Mouse (Mus musculus) hindbrain, embryonic 15.5 days (tissue): Measurements from ENCODE around the gene Pdilt. TPM values are rescaled to one million over a fixed set of nuclear protein-coding genes. Genes with fewer than 3 reads are reported as not detected.

Experiments
- ATAC-seq: fragments of 200-750 bp; cut with Nextera tagmentation; 2 replicates; pipeline ENCODE4 v1.8.0; 2017; ENCODE audit warnings: low read depth, moderate number of reproducible peaks, moderate TSS enrichment; ENCODE audit not compliant: low FRiP score
- H3K27ac ChIP-seq: fragments of 300-500 bp; sonication (generic); replicated peaks from 2 replicates; pipeline ENCODE4 v1.5.1; 2015; ENCODE audit warnings: mild to moderate bottlenecking, inconsistent platforms
- H3K27me3 ChIP-seq: fragments of 300-500 bp; sonication (generic); 2 replicates; pipeline ENCODE4 v1.6.1; 2015; ENCODE audit warnings: control low read depth, inconsistent platforms
- H3K36me3 ChIP-seq: fragments of 300-500 bp; sonication (generic); 2 replicates; pipeline ENCODE4 v1.6.1; 2015; ENCODE audit warnings: control low read depth, inconsistent platforms
- H3K4me1 ChIP-seq: fragments of 300-500 bp; sonication (generic); replicated peaks from 2 replicates; pipeline ENCODE4 v1.6.1; 2015; ENCODE audit warnings: control low read depth, inconsistent platforms
- H3K4me2 ChIP-seq: fragments of 300-500 bp; sonication (generic); 2 replicates; pipeline ENCODE4 v1.6.1; 2015; ENCODE audit warnings: moderate library complexity, mild to moderate bottlenecking, inconsistent platforms
- H3K4me3 ChIP-seq: fragments of 300-500 bp; sonication (generic); 2 replicates; pipeline ENCODE4 v1.5.1; 2015; ENCODE audit warnings: mild to moderate bottlenecking, inconsistent platforms
- H3K9ac ChIP-seq: fragments of 300-500 bp; sonication (generic); 2 replicates; pipeline ENCODE4 v1.6.1; 2015; ENCODE audit warnings: inconsistent platforms
- H3K9me3 ChIP-seq: fragments of 300-500 bp; sonication (generic); 2 replicates; pipeline ENCODE4 v1.6.1; 2016; ENCODE audit warnings: control low read depth, inconsistent platforms
- WGBS: fragments of 180-500 bp; shearing (Covaris S2); methylation state at CpG from one replicate; pipeline ENCODE4 v1.1.7; 2015; 5-methylcytosine and 5-hydroxymethylcytosine counted together
- polyA plus RNA-seq: library from polyadenylated mRNA; unstranded; fragments of >200 nt; fragmentation: Nextera tagmentation; extraction: Ambion mirVana; gene quantifications from 2 replicates; pipeline ENCODE4 v1.2.1, GENCODE M21; 2015

The Pdilt gene
- polyA plus RNA-seq, 1 experiment from 2014 or later: 0.22 TPM

DNA sequence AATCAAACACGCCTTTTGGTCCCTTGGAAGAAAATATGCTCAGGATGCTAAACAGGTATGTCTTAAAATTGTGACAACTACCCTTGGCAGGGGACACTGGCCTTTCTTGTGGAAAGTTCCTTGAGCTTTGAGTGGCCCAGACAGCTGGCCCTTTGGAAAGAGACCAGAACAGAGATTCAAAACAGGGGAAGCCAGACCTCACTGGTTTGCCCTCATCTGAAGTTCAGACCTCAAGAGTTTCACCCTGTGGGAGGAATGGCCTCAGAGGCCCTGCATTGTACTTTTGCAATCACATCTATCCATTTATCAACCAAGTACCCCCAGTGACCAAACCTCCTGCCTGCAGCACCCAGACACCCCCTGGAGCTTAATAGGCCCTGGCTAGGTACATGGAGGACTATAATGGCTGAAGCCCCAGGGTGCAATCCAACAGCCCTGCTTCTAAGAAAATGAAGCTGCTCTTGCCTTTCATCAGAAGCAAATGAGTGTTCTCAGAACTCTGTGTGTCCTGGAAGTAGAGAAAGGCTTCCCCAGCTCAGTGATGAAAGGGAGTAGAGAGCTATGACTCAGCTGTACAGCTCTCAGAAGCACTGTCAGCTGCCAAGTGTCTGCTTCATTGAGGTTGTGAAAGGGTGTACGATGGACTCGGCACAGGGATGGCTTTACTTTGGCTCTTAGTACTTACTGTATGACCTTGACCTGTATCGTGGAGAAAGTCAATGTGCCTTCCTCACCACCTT, 33.1 kb downstream of the Pdilt start:
- WGBS: 86% methylated on average over 4 of the region's 4 CpGs
- no peak for ATAC-seq
- no peaks in the 10 kb centered on the region for H3K36me3 ChIP-seq

DNA sequence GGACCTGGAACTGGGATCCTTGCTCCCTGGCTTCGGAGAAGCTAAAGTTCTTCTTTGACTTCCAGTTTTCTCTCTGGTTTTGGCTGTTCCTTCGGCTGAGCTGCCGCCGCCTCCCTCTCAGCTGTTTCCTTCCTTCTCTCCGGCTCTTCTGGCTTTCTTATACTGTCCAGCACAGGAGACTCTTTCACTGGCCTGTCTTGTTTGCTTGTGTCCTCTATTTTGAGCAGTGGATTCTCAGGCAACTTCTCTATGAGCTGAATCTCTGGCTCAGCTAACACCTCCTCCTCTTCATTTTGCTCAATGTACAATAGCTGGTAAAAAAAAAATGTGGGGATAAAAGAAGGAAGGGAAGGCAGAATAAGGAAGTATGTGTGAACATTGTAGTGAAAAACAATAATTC, 36.6 kb downstream of the Pdilt start:
- H3K36me3 ChIP-seq: no peaks in the 10 kb centered on the region
- ATAC-seq: no peak
- no peaks in the 10 kb centered on the region for H3K4me1 ChIP-seq
- no peak overlapping the region for H3K27ac ChIP-seq
- WGBS: 92% methylated on average over 5 of the region's 5 CpGs
- H3K4me2 ChIP-seq: no peak overlapping the region
- no peak overlapping the region for H3K9ac ChIP-seq
- H3K27me3 ChIP-seq: no peaks in the 10 kb centered on the region
- no peak overlapping the region for H3K4me3 ChIP-seq
- H3K9me3 ChIP-seq: no peaks in the 10 kb centered on the region

More for the DNA sequence above, 33.1 kb downstream of the Pdilt start:
- Histone ChIP-seq H3K27ac (no peak overlapping the region), H3K4me3 (no peak overlapping the region), H3K4me1 (no peaks in the 10 kb centered on the region), H3K4me2 (no peak overlapping the region), H3K9ac (no peak overlapping the region), H3K27me3 (no peaks in the 10 kb centered on the region), H3K9me3 (no peaks in the 10 kb centered on the region)

DNA sequence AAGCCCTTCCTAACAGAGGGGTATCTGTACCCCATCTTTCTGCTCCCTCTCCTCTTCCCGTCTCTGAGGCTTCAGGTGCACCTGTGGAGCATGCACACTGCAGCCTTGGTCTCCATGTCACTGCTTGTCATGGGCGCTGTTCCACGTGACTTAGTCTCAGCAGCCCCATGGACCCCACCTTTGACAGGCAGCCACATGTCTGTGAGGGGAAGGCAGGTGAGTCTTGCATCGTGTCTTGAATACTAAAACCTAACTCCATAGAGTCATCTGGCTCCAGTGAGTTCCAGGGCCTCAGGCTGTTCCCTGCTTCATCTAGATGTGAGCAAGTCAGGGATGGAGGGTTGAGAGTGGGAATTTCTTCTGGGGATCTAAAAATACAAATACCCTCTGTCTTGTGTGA, 39.1 kb downstream of the Pdilt start:
- Histone ChIP-seq H3K27me3 (no peaks in the 10 kb centered on the region), H3K9me3 (no peaks in the 10 kb centered on the region), H3K27ac (no peak overlapping the region), H3K36me3 (no peaks in the 10 kb centered on the region), H3K4me3 (no peak overlapping the region), H3K4me2 (no peak overlapping the region), H3K9ac (no peak overlapping the region), H3K4me1 (no peaks in the 10 kb centered on the region)
- WGBS: 89% methylated on average over 4 of the region's 4 CpGs
- ATAC-seq: no peak

DNA sequence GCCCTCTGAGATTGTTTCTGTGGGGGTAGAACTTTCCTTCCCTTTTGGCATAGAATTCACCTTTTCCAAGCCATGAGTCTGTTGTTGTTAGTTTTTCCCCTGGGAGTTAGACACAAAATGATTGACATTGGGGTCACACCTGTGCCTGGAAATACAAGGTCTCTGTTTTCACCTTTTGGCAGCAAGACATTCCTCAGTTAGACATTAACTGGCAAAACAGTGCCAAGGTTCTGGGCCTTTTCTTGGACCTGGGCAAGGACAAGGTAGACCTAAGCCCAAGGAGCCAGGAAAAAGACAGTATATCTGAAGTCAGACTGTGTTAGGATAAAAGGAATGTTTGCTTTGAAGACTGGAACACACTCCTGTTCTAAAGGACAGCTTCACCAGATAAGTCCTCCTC, 44.0 kb downstream of the Pdilt start, which contains the start of gene Umod:
Umod (minus strand) TSS at position 27 of the 400 bp plus-strand sequence.
- ATAC-seq: no peak
- Histone ChIP-seq H3K4me1 (no peaks in the 10 kb centered on the region), H3K4me3 (no peak within 1 kb of the TSS), H3K9ac (no peak within 1 kb of the TSS), H3K36me3 (no peaks in the 10 kb centered on the region), H3K27ac (no peak within 1 kb of the TSS), H3K9me3 (no peaks in the 10 kb centered on the region), H3K27me3 (no peaks in the 10 kb centered on the region), H3K4me2 (no peak within 1 kb of the TSS)

DNA sequence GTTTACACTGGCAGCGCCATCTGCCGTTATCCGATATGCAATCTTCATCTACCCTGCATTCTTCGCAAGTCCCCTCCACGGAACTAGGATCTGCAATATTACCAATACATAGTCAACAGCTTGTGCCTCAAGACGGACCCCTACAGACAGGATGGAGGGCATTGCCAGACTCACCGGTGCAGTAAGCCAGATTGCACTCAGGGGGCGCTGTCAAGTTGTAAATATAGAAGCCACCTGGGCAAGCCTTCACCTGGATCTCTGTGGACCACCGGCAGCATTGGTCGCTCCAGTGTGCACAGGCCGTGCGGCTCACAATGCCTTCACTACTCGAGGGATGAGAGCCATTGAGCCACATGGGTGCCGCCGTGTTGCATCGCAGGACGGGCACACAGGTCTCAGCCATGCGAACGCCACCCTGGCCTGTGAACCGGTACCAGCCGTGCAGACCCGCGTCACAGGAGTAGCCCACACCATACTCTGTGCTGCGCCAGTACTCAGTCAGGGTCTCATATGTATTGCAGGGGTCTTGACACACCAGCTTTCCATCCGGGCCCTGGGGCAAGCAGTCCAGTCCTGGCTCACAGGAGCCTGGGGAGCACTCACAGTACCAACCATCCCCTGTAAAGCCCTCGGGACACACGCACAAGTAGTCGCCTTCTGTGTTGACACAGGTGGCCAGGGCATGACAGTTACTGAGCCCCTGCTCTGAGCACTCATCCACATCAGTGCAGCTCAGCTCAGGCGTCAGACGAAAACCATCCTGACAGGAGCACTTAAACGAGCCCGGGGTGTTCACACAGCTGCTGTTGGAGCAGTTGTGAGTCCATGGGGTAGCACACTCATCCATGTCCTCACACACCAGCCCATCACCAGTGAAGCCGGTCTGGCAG, 46.5 kb downstream of the Pdilt start:
- no peak overlapping the region for H3K4me3 ChIP-seq
- H3K9ac ChIP-seq: no peak overlapping the region
- no peak overlapping the region for H3K4me2 ChIP-seq
- ATAC-seq: no peak
- 79% methylated on average over 33 of the region's 33 CpGs for WGBS
- H3K27me3 ChIP-seq: no peaks in the 10 kb centered on the region
- H3K4me1 ChIP-seq: no peaks in the 10 kb centered on the region
- H3K9me3 ChIP-seq: no peaks in the 10 kb centered on the region
- H3K36me3 ChIP-seq: no peaks in the 10 kb centered on the region
- no peak overlapping the region for H3K27ac ChIP-seq

DNA sequence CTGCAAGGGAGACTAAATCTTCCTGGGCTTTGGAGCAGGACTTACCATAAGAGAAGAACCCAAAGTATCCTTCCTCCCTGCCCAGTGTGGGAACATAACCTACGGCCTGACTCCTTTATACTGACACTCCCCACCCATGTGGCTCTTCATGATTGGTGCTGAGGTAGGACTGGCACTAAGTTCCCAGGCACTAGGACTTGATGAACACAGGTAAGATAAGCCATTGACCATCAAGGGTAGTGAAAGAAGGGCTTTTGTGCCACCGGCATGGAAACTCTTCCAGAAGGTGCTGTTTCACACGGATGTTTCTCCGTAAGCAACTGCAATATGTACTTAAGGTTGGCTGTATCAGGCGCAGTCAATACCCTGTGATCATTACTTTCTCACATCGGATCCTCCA, 64.1 kb downstream of the Pdilt start, which contains the start of gene Gp2:
Gp2 (minus strand) TSS at position 101 of the 400 bp plus-strand sequence.
- H3K27ac ChIP-seq: no peak within 1 kb of the TSS
- WGBS: 94% methylated on average over 6 of the region's 6 CpGs
- no peaks in the 10 kb centered on the region for H3K27me3 ChIP-seq
- no peak within 1 kb of the TSS for H3K4me3 ChIP-seq
- H3K9me3 ChIP-seq: no peaks in the 10 kb centered on the region
- H3K9ac ChIP-seq: no peak within 1 kb of the TSS
- H3K4me2 ChIP-seq: no peak within 1 kb of the TSS
- no peak for ATAC-seq
- H3K4me1 ChIP-seq: no peaks in the 10 kb centered on the region
- H3K36me3 ChIP-seq: no peaks in the 10 kb centered on the region

DNA sequence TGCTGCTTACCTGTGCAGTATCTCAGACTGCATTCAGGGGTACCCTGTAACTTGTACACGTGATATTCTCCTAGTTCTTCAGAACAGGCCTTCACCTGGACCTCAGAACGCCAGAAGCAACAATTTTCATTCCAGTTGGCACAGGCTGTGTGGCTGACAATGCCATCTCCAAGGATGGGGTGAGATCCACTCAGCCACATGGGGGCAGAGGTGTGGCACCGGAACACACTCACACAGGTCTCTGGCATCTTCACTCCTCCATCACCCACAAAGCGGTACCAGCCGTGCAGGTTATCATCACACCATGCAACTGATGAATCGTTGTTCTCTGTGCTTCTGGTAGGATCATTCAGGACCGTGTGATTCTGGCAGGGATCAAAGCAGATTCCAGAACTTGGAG, 69.1 kb downstream of the Pdilt start:
- no peaks in the 10 kb centered on the region for H3K9me3 ChIP-seq
- H3K4me2 ChIP-seq: no peak overlapping the region
- no peak overlapping the region for H3K27ac ChIP-seq
- WGBS: 85% methylated on average over 7 of the region's 7 CpGs
- H3K27me3 ChIP-seq: no peaks in the 10 kb centered on the region
- no peaks in the 10 kb centered on the region for H3K36me3 ChIP-seq
- no peak overlapping the region for H3K4me3 ChIP-seq
- no peak overlapping the region for H3K9ac ChIP-seq
- no peaks in the 10 kb centered on the region for H3K4me1 ChIP-seq
- no peak for ATAC-seq

DNA sequence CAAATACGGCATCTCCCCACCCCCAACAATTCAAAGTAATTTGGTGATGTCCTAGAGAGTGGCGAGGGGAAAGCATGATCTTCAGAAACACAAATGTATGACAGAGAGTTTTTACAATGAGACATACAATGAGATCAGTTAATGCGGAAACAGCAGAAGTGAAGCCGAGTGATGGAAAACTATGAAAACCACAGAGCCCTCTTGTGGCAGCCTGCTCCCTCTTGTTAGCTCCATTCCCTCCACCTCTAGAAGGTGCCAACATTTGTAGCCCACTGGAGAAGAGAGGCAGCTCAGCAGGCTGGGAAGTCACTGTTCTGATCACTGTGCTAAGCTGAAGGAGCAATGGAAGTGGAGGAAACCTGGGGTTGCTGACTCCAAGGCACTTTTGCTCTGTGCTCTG, 79.4 kb downstream of the Pdilt start:
- H3K27me3 ChIP-seq: no peaks in the 10 kb centered on the region
- no peaks in the 10 kb centered on the region for H3K4me1 ChIP-seq
- WGBS: 66% methylated on average over 4 of the region's 4 CpGs
- H3K9ac ChIP-seq: no peak overlapping the region
- no peaks in the 10 kb centered on the region for H3K36me3 ChIP-seq
- H3K4me2 ChIP-seq: no peak overlapping the region
- no peak for ATAC-seq
- no peaks in the 10 kb centered on the region for H3K9me3 ChIP-seq
- no peak overlapping the region for H3K4me3 ChIP-seq
- H3K27ac ChIP-seq: no peak overlapping the region

DNA sequence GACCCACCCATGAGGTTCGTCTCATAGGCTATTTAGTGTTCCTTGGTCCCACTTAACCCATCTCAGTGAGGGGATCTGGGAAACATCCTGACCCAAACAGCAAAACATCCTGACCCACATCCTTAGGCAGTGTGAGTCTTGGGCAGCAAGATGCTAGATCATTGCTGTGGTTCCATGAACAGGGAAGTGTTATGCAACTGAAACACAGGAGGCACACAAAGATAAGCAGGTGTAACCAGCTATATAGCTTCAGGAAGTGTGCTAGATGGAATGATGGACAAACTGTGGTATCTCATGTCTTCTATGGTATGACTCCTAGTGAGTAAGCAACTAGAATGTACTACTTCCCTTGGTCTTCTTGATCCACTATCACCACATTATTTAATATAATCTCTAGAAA, 81.4 kb downstream of the Pdilt start:
- H3K9me3 ChIP-seq: no peaks in the 10 kb centered on the region
- no peak overlapping the region for H3K4me2 ChIP-seq
- ATAC-seq: no peak
- H3K36me3 ChIP-seq: no peaks in the 10 kb centered on the region
- no peak overlapping the region for H3K9ac ChIP-seq
- no peak overlapping the region for H3K4me3 ChIP-seq
- no peaks in the 10 kb centered on the region for H3K4me1 ChIP-seq
- H3K27me3 ChIP-seq: no peaks in the 10 kb centered on the region
- WGBS: 84% methylated on average over 1 of the region's 1 CpGs
- no peak overlapping the region for H3K27ac ChIP-seq

Other genes starting within 250 kb of the Pdilt start
- not detected in 2 replicates for gene Gp2, start 64.2 kb downstream of the Pdilt start, polyA plus RNA-seq
- not detected in 2 replicates for gene Umod, start 44.2 kb downstream of the Pdilt start, polyA plus RNA-seq
- gene Acsm5, start 4.0 kb downstream of the Pdilt start, polyA plus RNA-seq: not detected in 2 replicates
- gene Acsm2, start 30.9 kb upstream of the Pdilt start, polyA plus RNA-seq: 0.13 TPM in 1 of 2 replicates, not detected in the other
- gene Acsm1, start 83.5 kb upstream of the Pdilt start, polyA plus RNA-seq: not detected in 2 replicates
- gene Acsm4, start 166.5 kb upstream of the Pdilt start, polyA plus RNA-seq: not detected in 2 replicates
- 74.5 and 76.4 TPM in 2 replicates for gene Thumpd1, start 197.3 kb upstream of the Pdilt start, polyA plus RNA-seq
- gene Acsm3, start 237.4 kb upstream of the Pdilt start, polyA plus RNA-seq: 0.09 TPM in 1 of 2 replicates, not detected in the other